Mouse (Mus musculus) urinary bladder, postnatal 4 days (tissue): Measurements from ENCODE around the gene Gm2696.

Source experiments
- DNase-seq, 2 experiments: peaks; one replicate each; pipeline ENCODE4 v3.0.0; 2021 to 2022; ENCODE audit warnings: low spot score in 2 of 2

The Gm2696 gene

DNA sequence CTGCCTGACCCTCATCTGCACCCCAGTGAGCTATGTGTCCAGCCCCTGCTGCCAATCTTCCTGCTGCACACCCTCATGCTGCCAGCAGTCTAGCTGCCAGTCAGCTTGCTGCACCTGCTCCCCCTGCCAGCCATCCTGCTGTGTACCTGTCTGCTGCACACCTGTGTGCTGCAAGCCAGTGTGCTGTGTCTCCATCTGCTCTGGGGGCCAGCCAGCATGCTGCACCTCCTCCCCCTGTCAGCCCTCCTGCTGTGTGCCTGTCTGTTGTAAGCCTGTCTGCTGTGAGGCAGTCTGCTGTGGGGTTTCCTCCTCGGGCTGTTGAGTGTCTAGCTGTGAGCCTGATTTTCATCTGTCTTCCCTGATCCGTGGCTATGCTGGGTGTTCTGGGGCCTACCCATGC, 32.5 kb downstream of the Gm2696 start:
- no peak for DNase-seq

DNA sequence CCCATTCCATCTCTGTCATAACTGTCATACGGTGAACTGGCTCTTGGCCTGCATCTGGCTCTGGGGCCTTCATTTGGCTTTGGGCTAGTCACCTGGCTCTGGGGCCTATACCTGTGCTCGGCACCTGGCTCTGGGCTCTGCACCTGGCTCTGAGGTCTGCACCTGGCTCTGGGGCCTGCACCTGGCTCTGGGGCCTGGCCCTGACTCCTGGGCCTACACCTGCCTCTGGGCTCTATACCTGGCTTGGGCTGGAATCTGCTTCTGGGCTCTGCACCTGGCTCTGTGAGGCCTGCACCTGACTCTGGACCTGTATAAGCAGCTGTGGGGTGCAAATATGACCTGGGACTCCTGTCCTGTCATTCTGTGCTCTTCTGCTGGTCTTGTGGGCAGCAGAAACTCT, 33.1 kb downstream of the Gm2696 start:
- DNase-seq, result no peak

DNA sequence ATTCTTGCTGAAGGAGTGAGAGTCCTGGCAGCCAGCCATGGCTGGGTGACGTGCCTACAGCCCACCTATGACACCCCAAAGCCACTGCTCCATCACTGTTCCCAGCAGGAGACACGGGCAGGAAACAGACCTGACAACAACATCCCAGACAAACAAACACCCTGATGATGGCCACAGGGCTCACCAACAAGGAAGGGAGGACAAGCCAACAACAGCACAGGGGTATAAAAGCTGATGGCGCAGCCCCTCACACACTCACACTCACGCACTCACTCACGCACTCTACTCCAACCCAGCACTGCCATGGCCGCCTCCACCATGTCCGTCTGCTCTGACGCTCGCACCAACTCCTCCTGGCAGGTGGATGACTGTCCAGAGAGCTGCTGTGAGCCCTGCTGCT, 38.1 kb downstream of the Gm2696 start, which contains the start of gene Gm10318:
TSS of gene Gm10318 (plus strand) at position 301 of the 400 bp plus-strand sequence.
- no peak for DNase-seq

DNA sequence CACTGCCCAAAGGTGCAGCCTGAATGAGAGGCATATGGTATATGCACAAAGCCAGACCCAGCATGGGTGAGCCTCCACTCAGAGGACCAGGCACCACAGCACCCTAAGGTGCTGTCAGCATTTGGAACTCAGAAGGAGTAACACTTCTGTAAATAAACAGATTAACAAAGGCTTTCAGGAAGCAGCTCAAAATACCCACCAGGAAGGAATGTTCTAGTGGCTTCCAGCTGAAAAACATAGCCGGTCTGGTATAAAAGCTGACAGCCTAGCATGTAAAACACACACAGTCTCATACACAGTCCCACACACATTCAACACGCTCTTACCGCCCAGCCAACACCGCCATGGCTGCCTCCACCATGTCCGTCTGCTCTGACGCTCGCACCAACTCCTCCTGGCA, 47.2 kb downstream of the Gm2696 start, which contains the start of gene Gm3285:
TSS of gene Gm3285 (plus strand) at position 301 of the 400 bp plus-strand sequence.
- no peak for DNase-seq

DNA sequence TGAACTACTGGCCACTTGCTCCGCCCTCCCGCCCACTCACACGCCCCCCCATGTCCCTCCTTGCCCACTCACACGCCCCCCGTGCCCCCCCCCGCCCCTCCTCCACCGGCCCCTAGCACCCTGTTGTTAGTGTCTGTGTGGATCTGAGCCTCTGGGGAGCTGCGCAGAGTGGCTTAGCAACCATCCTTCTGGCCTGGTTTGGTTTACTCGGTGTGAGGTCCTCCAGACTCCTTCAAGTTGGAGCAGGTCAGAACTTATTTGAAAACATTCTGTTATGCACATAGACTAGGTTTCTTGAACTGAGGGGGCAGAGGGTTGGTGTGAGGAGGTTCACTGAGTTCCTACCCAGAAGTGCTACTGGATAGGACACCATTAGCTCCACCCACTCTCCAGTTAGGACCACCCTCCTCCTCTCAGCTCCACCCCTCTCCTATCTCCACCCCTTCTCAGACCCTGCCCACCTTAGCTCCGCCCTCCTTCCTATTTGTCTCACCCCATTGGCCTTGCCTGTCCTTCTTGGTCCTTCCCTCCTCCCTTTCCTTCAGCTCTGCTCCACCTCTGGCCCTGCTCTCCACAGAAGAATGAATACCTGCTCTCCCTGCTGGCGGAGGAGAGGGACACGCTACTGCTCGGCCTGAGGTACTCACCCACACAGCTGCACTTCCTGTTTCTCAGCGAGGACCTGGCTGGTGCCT, 49.7 kb downstream of the Gm2696 start:
- DNase-seq, result peak; percentile 63 to 67

DNA sequence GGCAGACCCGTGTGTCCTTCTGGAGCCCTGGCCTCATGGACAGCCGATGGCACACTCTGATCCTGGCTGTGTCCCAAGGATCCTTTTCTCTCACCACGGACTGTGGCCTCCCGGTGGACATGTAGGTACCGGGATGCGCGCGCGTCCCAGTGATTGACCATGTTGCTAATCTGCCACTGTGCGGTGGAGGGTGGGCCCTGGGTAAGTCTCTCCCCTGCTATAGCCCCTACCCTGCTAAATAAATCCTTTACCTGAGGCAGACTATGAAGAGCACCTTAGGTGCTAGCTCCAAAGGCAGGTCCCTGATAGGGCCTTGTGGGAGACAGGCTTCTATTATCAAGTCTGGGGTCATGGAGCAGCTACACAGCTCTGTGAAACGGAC, 50.3 kb downstream of the Gm2696 start:
- no peak for DNase-seq

DNA sequence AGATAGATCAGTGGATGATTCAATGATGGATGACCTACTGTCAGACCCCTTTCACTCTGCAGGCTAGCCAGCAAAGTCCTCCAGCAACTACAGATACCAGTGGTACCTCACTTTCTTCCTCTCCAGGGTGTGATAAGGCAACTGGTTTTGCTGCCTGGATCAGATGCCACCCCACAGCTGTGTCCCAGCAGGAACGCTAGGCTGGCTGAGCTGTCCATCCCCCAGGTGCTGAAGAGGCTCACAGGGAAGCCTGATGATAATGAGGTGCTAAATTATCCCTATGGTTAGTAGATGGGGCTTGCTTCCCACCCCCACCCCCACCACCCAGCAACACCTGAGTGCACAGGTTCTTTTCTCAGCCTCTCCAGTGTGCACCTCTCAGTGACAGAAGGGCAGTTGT, 53.1 kb downstream of the Gm2696 start:
- no peak for DNase-seq

DNA sequence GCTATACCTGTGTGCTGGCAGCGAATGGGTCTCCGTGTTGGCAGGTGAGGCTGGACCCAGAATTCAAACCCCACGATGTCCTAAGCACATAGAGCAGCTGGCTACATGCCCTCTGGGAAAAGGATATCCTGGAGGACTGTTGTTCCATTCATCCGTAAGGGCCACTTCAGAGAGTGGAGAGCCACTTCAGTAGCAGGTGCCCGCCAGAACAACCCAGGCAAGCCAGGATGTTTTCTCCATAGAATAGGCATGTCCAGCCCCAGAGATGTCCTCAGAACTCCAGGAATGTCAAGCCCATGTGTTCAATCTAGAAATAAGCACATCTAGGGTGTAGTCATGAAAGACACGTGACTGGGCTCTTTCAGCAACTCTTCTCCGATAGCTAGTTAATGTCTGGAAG, 55.2 kb downstream of the Gm2696 start:
- no peak for DNase-seq

DNA sequence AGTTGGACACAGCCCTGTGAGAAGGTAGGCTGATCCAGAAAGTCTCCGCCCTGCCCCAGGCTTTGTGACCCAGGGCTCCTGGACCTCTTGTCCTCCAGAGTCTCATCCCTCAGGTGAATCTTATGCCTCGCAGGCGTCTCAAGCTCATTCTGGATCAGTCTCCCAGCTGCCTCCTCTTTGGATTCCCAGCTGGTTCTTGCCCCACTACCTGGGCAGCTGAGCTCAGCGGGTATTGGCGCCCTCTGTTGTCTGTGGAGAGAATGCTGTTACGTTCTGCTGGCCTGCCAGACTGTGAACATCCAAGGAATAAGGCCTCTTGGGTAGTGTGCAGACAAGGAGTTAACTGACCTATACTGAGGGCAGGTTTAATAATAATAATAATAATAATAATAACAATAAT, 64.5 kb downstream of the Gm2696 start:
- DNase-seq, result no peak

DNA sequence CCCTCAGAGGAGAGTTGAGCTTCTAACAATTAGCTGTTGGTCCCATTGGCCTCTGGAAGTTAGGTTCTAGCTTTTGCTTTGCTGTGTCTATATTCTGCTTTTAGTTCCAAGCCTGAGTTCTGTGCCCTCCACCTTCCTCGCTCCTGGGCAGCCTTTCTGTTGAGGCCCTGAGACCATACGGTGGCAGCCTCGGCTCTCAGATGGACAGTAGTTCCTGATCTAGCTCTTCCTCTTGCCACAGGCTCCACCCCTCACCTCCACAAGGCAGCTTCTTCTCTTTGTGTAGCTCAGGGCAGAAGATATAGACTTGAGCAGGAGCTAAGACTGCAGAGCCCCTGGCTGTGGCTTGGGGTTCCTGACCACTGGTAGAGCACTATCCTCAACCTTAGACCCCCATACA, 65.8 kb downstream of the Gm2696 start:
- DNase-seq, result no peak

DNA sequence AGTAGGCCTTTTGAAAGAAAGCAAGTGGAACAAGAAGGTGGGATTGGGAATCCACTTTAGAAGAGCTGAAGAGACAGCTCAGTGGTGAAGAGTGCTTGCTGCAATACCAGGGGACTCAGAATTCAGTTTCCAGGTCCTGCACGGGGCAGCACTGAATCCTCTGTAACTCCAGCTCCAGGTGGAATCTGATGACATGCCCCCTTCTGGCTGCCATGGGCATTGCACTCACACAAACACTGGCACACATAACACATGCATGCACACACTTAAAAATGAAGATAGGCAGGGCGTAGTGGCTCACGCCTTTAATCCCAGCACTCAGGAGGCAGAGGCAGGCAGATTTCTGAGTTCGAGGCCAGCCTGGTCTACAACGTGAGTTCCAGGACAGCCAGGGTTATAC, 68.1 kb downstream of the Gm2696 start:
- no peak for DNase-seq
